Mouse (Mus musculus) cerebellum, adult 2 months (tissue): Measurements from ENCODE around the gene Ccl26. TPM values are rescaled to one million over a fixed set of nuclear protein-coding genes. Genes with fewer than 3 reads are reported as not detected.

Source experiments
- DNase-seq, 2 experiments: peaks; one replicate each; pipeline ENCODE4 v3.0.0; 2021
- H3K27ac ChIP-seq: fragments of 200-500 bp; 2 replicates; pipeline ENCODE4 v1.5.1; 2012; ENCODE audit warnings: low read length, control low read depth, inconsistent platforms; ENCODE audit not compliant: insufficient read depth
- H3K27me3 ChIP-seq: fragments of 200-500 bp; 2 replicates; pipeline ENCODE4 v1.6.1; 2012; ENCODE audit warnings: inconsistent platforms, mild to moderate bottlenecking, low read length, moderate library complexity; ENCODE audit not compliant: control insufficient read depth, insufficient read depth
- H3K4me1 ChIP-seq: fragments of 200-500 bp; 2 replicates; pipeline ENCODE4 v1.6.1; 2011; ENCODE audit warnings: low read length; ENCODE audit not compliant: control insufficient read depth, insufficient read depth
- H3K4me3 ChIP-seq: fragments of 200-500 bp; replicated peaks from 2 replicates; pipeline ENCODE3; 2011; ENCODE audit warnings: mild to moderate bottlenecking, low read depth, low read length, control low read depth; ENCODE audit not compliant: insufficient read depth
- CTCF ChIP-seq: fragments of 200-500 bp; IDR thresholded peaks from 2 replicates; pipeline ENCODE4 v1.5.1; 2011; ENCODE audit warnings: low read depth, mild to moderate bottlenecking, control low read depth, low read length, moderate library complexity, borderline replicate concordance; ENCODE audit not compliant: insufficient read depth
- POLR2A ChIP-seq: fragments of 200-500 bp; IDR thresholded peaks from 2 replicates; pipeline ENCODE4 v1.6.1; 2011; ENCODE audit warnings: low read length, control low read depth, borderline replicate concordance; ENCODE audit not compliant: insufficient read depth
- WGBS: fragments of 180-500 bp; shearing (Covaris S2); methylation state at CpG from one replicate; pipeline ENCODE4 v1.1.7; 2018; 5-methylcytosine and 5-hydroxymethylcytosine counted together
- polyA plus RNA-seq: library from polyadenylated mRNA; depleted of rRNA; stranded (reverse); fragments of >200 nt; gene quantifications from 2 replicates; pipeline ENCODE4 v1.2.3, GENCODE M21; 2012; rRNA removed

The Ccl26 gene
- polyA plus RNA-seq, 1 experiment, result not detected

DNA sequence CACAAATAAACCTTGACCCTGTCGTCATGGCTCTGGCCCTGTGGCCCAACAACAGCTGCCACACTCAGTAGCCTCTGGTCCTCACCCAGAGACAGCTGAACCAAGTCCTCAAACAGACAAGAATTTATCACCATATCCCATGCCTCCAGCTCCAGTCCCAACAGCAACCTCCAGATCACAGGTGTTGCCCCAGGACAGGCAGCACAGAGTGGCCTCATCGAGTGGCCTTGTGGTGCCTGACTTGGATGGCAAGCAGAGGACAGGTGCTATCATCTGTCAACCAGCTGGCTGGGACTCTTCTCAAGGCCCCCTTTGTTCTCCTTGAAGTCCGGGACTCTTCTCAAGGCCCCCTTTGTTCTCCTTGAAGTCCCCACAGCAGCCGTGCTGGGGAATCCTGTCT lies 50.2 kb downstream of the Ccl26 start:
- Histone ChIP-seq H3K27me3 (no peaks in the 10 kb centered on the region), H3K27ac (no peak overlapping the region), H3K4me1 (no peaks in the 10 kb centered on the region), H3K4me3 (no peak overlapping the region)
- no peak for TF ChIP-seq POLR2A
- WGBS, result 33% methylated on average over 4 of the region's 4 CpGs
- no peak for DNase-seq

DNA sequence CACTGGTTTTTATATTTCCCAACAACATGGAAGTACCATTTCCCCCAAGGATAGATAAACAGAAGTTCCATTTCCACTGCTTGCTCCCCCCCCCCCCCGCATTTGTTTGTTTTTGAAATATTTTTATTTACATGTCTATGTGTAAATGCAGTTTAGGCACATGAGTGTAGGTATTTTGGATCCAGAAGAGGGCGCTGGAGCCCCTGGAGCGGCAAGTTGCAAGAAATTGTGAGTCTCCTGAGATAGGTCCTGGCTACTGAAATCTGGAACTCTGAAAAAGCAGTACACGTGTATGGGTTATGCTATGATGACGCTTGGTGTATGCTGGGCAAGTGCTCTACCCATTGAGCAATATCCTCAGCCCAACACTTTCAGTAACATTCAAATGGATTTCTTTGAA lies 52.3 kb downstream of the Ccl26 start:
- Histone ChIP-seq H3K27me3 (no peaks in the 10 kb centered on the region), H3K4me1 (no peaks in the 10 kb centered on the region), H3K4me3 (no peak overlapping the region), H3K27ac (no peak overlapping the region)
- DNase-seq, result no peak
- no peak for TF ChIP-seq POLR2A
- TF ChIP-seq CTCF, result no peak; the same call in 1 of the 2 replicates
- WGBS, result 65% methylated on average over 5 of the region's 5 CpGs

Other genes with a start within 250 kb of the Ccl26 start
- not detected in 2 replicates for gene Fkbp6, start 213.5 kb downstream of the Ccl26 start, polyA plus RNA-seq
- gene Trim50, start 210.3 kb downstream of the Ccl26 start, polyA plus RNA-seq, result 0.08 TPM in 1 of 2 replicates, not detected in the other
- 41.8 and 45.6 TPM in 2 replicates for gene Nsun5, start 193.6 kb downstream of the Ccl26 start, polyA plus RNA-seq
- gene Pom121, start 169.0 kb downstream of the Ccl26 start, polyA plus RNA-seq, result 31.2 and 31.8 TPM in 2 replicates
- 32.3 and 35.2 TPM in 2 replicates for gene Hip1, start 18.4 kb downstream of the Ccl26 start, polyA plus RNA-seq
- gene Ccl24, start 9.5 kb upstream of the Ccl26 start, polyA plus RNA-seq, result 0.23 and 0.32 TPM in 2 replicates
- gene Rhbdd2, start 69.0 kb upstream of the Ccl26 start, polyA plus RNA-seq, result 58.1 and 62.4 TPM in 2 replicates
- gene Por, start 106.5 kb upstream of the Ccl26 start, polyA plus RNA-seq, result 86.2 and 98.1 TPM in 2 replicates
- 14.8 and 15.6 TPM in 2 replicates for gene Tmem120a, start 180.9 kb upstream of the Ccl26 start, polyA plus RNA-seq
- 0.26 and 0.62 TPM in 2 replicates for gene Styxl1, start 214.8 kb upstream of the Ccl26 start, polyA plus RNA-seq
- 676 and 703 TPM in 2 replicates for gene Mdh2, start 214.9 kb upstream of the Ccl26 start, polyA plus RNA-seq
- gene Srrm3, start 243.3 kb upstream of the Ccl26 start, polyA plus RNA-seq, result 123 and 131 TPM in 2 replicates